Mouse (Mus musculus) neural tube, embryonic 15.5 days (tissue): ENCODE measurements around the gene Armc12. TPM values are rescaled to one million over a fixed set of nuclear protein-coding genes. Genes with fewer than 3 reads are reported as not detected.

Source experiments
- ATAC-seq: fragments of 200-750 bp; cut with Nextera tagmentation; 2 replicates; pipeline ENCODE4 v1.8.0; 2017; ENCODE audit warnings: mild to moderate bottlenecking, moderate TSS enrichment, moderate library complexity; ENCODE audit not compliant: low FRiP score
- H3K27ac ChIP-seq: fragments of 300-500 bp; sonication (generic); replicated peaks from 2 replicates; pipeline ENCODE4 v1.5.1; 2015; ENCODE audit warnings: mild to moderate bottlenecking, inconsistent platforms
- H3K27me3 ChIP-seq: fragments of 300-500 bp; sonication (generic); replicated peaks from 2 replicates; pipeline ENCODE4 v1.6.1; 2015; ENCODE audit warnings: inconsistent platforms
- H3K36me3 ChIP-seq: fragments of 300-500 bp; sonication (generic); 2 replicates; pipeline ENCODE4 v1.6.1; 2015; ENCODE audit warnings: inconsistent platforms
- H3K4me1 ChIP-seq: fragments of 300-500 bp; sonication (generic); 2 replicates; pipeline ENCODE4 v1.6.1; 2015; ENCODE audit warnings: inconsistent platforms
- H3K4me2 ChIP-seq: fragments of 300-500 bp; sonication (generic); 2 replicates; pipeline ENCODE4 v1.6.1; 2015; ENCODE audit warnings: inconsistent platforms, mild to moderate bottlenecking, moderate library complexity
- H3K4me3 ChIP-seq: fragments of 300-500 bp; sonication (generic); replicated peaks from 2 replicates; pipeline ENCODE4 v1.5.1; 2015; ENCODE audit warnings: mild to moderate bottlenecking, inconsistent platforms
- H3K9ac ChIP-seq: fragments of 300-500 bp; sonication (generic); replicated peaks from 2 replicates; pipeline ENCODE4 v1.6.1; 2015; ENCODE audit warnings: mild to moderate bottlenecking, inconsistent platforms
- H3K9me3 ChIP-seq: fragments of 300-500 bp; sonication (generic); replicated peaks from 2 replicates; pipeline ENCODE4 v1.6.1; 2016; ENCODE audit warnings: inconsistent platforms
- WGBS: fragments of 180-500 bp; shearing (Covaris S2); methylation state at CpG from one replicate; pipeline ENCODE4 v1.1.7; 2015; ENCODE audit warnings: mixed read lengths; 5-methylcytosine and 5-hydroxymethylcytosine counted together
- polyA plus RNA-seq: library from polyadenylated mRNA; unstranded; fragments of >200 nt; fragmentation: Nextera tagmentation; extraction: Ambion mirVana; gene quantifications from 2 replicates; pipeline ENCODE4 v1.2.1, GENCODE M21; 2015

Armc12 gene
- polyA plus RNA-seq, 1 experiment from 2014 or later, result not detected

DNA sequence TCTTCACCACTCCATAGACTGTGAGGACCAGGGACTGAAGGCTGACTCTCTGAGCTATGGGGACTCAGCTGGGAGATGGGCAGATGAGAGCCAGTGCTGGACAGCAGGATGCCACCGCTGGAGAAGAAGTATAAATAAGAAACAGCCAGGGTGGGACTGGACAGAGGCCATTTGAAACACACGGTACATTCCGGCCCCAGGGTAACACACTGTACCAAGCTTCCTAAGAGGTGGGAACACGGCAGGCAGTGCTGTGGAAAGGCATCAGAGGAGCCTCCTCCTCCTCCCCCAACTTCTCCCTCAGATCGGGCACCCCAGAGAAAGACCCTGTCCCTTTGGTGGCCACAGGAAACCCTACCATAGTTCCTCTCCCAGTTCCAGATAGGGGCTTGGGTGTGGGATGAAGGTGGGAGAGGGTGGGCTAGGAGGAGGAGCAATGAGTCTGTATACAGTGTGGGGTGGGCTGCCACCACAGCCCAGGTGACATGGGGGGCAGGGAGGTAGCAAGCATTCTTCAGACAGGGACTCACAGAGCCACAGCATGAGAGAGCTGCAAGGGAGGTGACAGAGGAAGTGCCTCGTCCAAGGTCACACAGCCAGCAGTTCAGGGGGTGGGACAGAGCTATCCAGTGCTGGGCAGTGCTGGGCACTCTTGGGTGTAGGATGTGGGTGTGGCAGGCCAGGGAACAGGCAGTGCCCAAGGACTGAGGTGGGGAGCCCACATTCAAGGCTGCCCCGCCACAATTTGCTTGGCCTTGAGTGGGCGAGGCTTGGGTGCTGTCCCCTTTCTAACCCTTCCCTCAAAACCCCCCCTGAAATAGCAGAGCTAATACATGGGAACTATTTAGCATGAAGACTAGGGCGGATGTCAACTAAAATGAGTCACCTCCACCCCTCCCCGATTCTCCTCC lies 14.9 kb upstream of the Armc12 start:
- H3K27ac ChIP-seq, result no peak overlapping the region
- H3K9me3 ChIP-seq, result no peaks in the 10 kb centered on the region
- no peaks in the 10 kb centered on the region for H3K36me3 ChIP-seq
- no peak overlapping the region for H3K4me2 ChIP-seq
- no peak overlapping the region for H3K4me3 ChIP-seq
- WGBS, result 76% methylated on average over 10 of the region's 10 CpGs
- H3K27me3 ChIP-seq, result peaks cover 19% of the 10 kb centered on the region
- ATAC-seq, result no peak
- no peak overlapping the region for H3K9ac ChIP-seq
- H3K4me1 ChIP-seq, result peaks cover 34% of the 10 kb centered on the region

GRCm38 (mm10) chr17:28516881-28517280 lies 13.7 kb upstream of the Armc12 start:
- Histone ChIP-seq H3K27ac (peak overlapping the region; percentile 77; the same call in 1 of the 2 replicates), H3K36me3 (no peaks in the 10 kb centered on the region), H3K4me2 (peak overlapping the region; percentile 98), H3K9ac (no peak overlapping the region), H3K4me1 (peaks cover 35% of the 10 kb centered on the region), H3K4me3 (peak overlapping the region; percentile 53), H3K27me3 (peaks cover 22% of the 10 kb centered on the region), H3K9me3 (no peaks in the 10 kb centered on the region)
- WGBS, result 71% methylated on average over 4 of the region's 4 CpGs
- ATAC-seq, result no peak

DNA sequence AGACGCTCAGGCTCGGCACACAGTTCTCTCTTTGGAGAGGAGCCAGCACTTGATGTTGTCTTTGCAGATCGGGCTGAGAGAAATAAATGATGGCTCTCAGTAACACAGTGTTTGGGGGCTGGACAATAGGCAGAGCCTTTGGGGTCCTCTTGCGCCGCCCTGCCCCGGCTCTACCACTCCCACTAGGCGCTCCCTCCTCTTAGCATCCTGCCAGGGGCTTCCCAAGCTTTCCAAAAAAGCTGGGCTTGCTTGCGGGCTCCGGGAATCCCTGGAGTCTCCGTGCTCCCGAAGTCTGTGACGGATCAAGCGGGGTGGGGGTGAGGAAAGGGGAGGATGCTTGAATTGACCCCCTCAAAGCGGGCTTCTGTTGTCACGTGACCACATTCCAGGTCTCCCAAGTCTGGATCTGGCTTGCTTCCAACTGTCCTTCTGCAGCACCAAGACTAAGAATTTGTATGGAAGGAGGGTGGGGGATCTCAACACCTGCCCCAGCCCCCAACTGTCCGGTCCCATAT lies 13.1 kb upstream of the Armc12 start, which contains the start of gene Fkbp5:
TSS of gene Fkbp5 (minus strand) at position 87 of the 515 bp plus-strand sequence.
- H3K27me3 ChIP-seq, result peaks cover 22% of the 10 kb centered on the region
- WGBS, result 1% methylated on average over 16 of the region's 16 CpGs
- H3K9me3 ChIP-seq, result no peaks in the 10 kb centered on the region
- peaks cover 37% of the 10 kb centered on the region for H3K4me1 ChIP-seq
- peak; percentile 23 for ATAC-seq
- H3K4me3 ChIP-seq, result peak within 1 kb of the TSS; percentile 53
- peak within 1 kb of the TSS; percentile 77 for H3K27ac ChIP-seq
- H3K9ac ChIP-seq, result peak within 1 kb of the TSS; percentile 69
- no peaks in the 10 kb centered on the region for H3K36me3 ChIP-seq
- peak within 1 kb of the TSS; percentile 98 for H3K4me2 ChIP-seq

DNA sequence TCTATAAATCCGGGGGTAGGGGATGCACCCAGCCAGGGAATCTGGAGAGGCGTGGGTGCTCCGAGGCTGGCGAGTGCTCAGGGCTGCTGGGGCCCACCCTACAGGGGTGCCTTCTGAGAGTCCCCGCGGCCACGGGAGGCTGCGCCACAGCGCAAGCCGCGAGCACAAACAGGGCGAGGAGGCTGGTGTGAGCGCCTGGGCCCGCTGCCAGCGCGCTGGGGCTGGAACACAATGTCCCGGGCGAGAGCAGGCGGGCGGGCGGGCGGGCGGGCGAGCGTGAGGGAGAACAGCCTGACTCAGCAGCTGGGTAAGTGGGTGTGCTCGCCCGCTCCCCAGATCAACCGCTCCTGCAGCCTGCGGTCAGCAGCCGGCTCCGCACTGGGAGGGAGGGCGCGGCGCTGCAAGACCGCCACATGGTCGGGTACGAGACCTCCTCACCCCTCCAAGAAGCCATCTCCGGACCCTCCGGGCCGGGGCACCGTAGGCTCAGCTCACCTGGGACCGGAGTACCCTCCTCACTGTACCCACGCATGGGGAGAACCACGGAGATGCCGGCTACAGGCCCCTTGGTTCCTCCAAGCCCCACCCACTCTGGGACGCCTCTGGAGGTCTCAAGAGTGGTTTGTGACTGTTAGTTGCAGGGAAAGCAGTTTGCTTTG lies 12.5 kb upstream of the Armc12 start:
- H3K27ac ChIP-seq, result peak overlapping the region; percentile 77
- peak overlapping the region; percentile 69 for H3K9ac ChIP-seq
- H3K4me2 ChIP-seq, result peak overlapping the region; percentile 98
- WGBS, result 2% methylated on average over 23 of the region's 46 CpGs
- H3K27me3 ChIP-seq, result peaks cover 22% of the 10 kb centered on the region
- H3K4me1 ChIP-seq, result peaks cover 37% of the 10 kb centered on the region
- H3K4me3 ChIP-seq, result peak overlapping the region; percentile 53
- no peaks in the 10 kb centered on the region for H3K9me3 ChIP-seq
- peak; percentile 62; the same call in 1 of the 2 replicates for ATAC-seq
- no peaks in the 10 kb centered on the region for H3K36me3 ChIP-seq

DNA sequence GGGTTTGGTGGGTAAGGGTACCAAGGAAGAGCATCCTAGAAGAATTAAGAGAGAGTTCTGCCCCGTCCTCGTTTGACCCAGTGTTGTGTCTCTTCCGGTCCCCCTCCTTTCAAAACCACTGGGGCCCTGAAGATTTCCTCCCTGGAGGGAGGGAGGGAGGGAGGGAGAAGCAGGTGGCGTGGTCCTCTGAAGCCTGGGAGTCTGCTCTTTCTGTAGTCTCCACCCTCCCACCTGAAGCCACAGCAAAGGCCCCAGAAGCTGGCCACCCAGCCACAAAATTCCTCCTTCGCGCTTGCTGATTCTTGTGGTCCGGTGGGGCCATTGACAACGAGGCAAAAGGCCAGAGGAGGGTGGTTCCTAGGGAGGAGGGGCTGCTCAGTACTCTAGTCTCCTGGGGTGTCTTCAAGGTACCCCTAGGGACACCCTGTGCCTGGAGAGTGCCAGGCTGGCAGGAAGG lies 12.0 kb upstream of the Armc12 start:
- H3K9ac ChIP-seq, result peak overlapping the region; percentile 69
- peak overlapping the region; percentile 53 for H3K4me3 ChIP-seq
- peaks cover 42% of the 10 kb centered on the region for H3K4me1 ChIP-seq
- WGBS, result 27% methylated on average over 8 of the region's 8 CpGs
- no peak for ATAC-seq
- peak overlapping the region; percentile 98 for H3K4me2 ChIP-seq
- H3K27ac ChIP-seq, result peak overlapping the region; percentile 77
- peaks cover 22% of the 10 kb centered on the region for H3K27me3 ChIP-seq
- no peaks in the 10 kb centered on the region for H3K9me3 ChIP-seq
- no peaks in the 10 kb centered on the region for H3K36me3 ChIP-seq

- H3K27ac ChIP-seq, result no peak overlapping the region
- H3K9me3 ChIP-seq, result no peaks in the 10 kb centered on the region
- no peak overlapping the region for H3K4me3 ChIP-seq
- H3K27me3 ChIP-seq, result peaks cover 22% of the 10 kb centered on the region
- no peak overlapping the region for H3K4me2 ChIP-seq
- peaks cover 41% of the 10 kb centered on the region for H3K4me1 ChIP-seq
- H3K36me3 ChIP-seq, result no peaks in the 10 kb centered on the region
- no peak overlapping the region for H3K9ac ChIP-seq
- ATAC-seq, result no peak
- WGBS, result 87% methylated on average over 3 of the region's 3 CpGs
Measured at GRCm38 (mm10) chr17:28519827-28520226, 10.8 kb upstream of the Armc12 start.

DNA sequence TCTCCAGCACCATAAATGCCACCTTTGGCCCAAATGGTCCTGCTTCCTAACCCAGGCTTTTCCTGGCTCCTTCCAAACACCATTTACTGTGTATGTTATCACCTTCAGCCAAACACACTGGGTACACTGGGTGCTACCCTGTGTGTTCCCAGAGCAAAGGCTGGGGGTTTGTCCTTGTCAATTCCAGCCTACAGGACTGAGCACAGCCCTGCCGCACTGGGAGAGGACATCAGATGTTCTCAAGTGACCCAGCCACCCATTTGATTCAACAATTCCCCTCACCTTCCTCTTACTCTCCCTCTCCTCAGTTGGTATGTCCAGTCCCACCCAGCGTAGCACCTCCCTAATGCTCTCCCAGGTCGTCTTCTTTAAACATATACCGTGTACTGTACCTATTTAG lies 10.0 kb upstream of the Armc12 start:
- Histone ChIP-seq H3K9ac (no peak overlapping the region), H3K4me3 (no peak overlapping the region), H3K36me3 (no peaks in the 10 kb centered on the region), H3K9me3 (no peaks in the 10 kb centered on the region), H3K27ac (no peak overlapping the region), H3K4me1 (peaks cover 41% of the 10 kb centered on the region), H3K27me3 (peaks cover 19% of the 10 kb centered on the region), H3K4me2 (no peak overlapping the region)
- 81% methylated on average over 4 of the region's 4 CpGs for WGBS
- ATAC-seq, result no peak

DNA sequence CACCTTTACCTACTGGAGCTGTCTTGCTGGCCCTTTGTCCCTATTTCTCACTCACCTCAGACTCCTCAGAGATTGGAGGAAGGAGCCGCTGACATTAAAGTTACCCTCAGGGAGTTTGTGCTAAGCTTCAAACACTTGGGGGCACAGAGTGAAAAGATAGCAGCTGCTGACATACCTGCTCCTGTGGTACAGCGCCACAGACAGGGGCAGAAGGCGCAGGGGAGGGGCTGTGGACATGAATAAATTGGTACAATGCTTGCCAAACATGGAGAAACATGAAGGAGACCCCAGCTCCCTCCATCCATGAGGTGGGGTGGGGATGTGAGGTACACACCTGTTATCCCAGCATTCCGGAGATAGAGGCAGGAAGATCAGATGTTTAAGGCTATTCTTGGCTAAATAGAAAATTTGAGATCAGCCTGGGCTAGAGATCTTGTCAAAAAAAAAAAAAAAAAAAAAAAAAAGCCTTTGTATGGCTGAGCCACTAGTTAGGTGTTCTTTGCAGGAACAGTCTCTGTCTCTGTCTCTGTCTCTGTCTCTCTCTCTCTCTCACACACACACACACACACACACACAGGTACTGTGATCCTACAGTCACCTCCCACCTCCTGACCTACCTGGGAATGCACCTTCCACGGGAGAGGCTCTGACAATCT lies 9.4 kb upstream of the Armc12 start:
- 57% methylated on average over 5 of the region's 5 CpGs for WGBS
- peaks cover 14% of the 10 kb centered on the region for H3K27me3 ChIP-seq
- no peak overlapping the region for H3K9ac ChIP-seq
- H3K36me3 ChIP-seq, result no peaks in the 10 kb centered on the region
- H3K4me2 ChIP-seq, result 0 out of 2 replicates have a peak overlapping the region, but pooled peaks have one; percentile 95
- peaks cover 41% of the 10 kb centered on the region for H3K4me1 ChIP-seq
- no peak for ATAC-seq
- H3K4me3 ChIP-seq, result no peak overlapping the region
- no peak overlapping the region for H3K27ac ChIP-seq
- H3K9me3 ChIP-seq, result no peaks in the 10 kb centered on the region

DNA sequence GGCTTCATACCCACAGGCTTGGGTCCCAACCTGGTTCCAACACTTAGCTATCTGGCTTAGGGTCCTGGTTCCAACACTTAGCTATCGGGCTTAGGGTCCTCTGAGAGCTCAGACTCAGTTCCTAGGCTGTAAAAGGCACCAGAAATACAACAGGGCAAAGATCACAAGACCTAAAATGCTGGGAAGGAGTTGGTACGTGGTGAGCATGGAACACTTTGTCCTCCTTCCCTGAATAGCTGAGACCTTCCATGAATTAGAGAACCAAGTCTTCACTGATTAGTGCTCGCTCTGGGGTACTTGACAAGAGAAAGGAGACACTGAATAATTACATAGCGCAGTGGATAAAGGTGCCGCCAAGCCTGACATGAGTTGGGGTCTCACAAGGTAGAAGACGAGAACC lies 8.7 kb upstream of the Armc12 start:
- Histone ChIP-seq H3K9ac (peak overlapping the region; percentile 93), H3K4me2 (peak overlapping the region; percentile 95), H3K27me3 (peaks cover 14% of the 10 kb centered on the region), H3K9me3 (no peaks in the 10 kb centered on the region), H3K4me3 (peak overlapping the region; percentile 78), H3K4me1 (peaks cover 39% of the 10 kb centered on the region), H3K27ac (peak overlapping the region; percentile 95), H3K36me3 (no peaks in the 10 kb centered on the region)
- ATAC-seq, result no peak
- WGBS, result 18% methylated on average over 6 of the region's 6 CpGs

DNA sequence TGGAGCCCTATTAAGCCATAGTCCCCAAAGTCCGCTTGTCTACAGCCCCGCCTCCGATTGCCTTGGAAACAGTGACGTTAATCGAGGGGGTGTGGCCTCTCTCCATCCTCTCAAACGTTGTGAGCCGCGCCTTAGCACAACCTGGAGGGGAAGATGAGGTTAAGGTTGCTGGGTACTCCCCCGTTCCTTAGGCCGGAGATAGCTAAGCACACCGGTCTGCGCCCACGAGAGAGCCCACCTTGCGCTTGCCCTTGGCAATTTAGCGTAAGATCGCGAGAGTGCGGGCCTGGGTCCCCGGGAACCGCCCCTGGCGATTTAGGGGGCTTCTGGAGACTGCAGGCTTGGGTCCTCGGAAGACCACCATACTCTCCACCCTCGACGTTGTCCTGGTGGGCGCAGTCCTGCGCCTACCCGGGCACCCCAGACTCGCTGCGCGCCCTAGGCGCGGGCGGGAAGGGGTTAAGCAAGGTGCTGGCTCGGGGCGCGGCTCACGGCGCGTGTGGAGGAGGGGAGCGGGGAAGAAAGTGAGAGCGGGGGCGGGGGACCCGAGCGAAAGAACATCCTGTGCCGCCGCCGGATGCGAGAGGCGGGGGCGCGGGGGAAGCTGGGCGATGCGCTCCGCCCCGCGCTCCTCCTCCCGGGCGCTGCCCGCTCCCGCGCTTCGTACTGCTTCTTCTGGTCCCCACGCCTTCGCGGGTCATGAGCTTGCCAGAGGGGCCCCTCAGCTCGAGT lies 7.8 kb upstream of the Armc12 start:
- Histone ChIP-seq H3K4me2 (peak overlapping the region; percentile 95), H3K27ac (peak overlapping the region; percentile 95), H3K36me3 (no peaks in the 10 kb centered on the region), H3K9me3 (no peaks in the 10 kb centered on the region), H3K4me3 (peak overlapping the region; percentile 78), H3K9ac (peak overlapping the region; percentile 93), H3K27me3 (peaks cover 14% of the 10 kb centered on the region), H3K4me1 (peaks cover 37% of the 10 kb centered on the region)
- ATAC-seq, result peak; percentile 89
- WGBS, result under 1% methylated on average over 66 of the region's 66 CpGs
